Mouse (Mus musculus) bone marrow, adult 2 months (tissue): ENCODE measurements at regions not wholly inside any gene's neighbourhood (a gene's known extent, or its start where the extent isn't known, plus 50 kb on each side); places are given as distances from the start of the nearest gene placed in this dataset.

Experiments
- H3K27ac ChIP-seq: fragments of 200-500 bp; 2 replicates; pipeline ENCODE4 v1.5.1; 2012; ENCODE audit warnings: low read depth, mild to moderate bottlenecking, control low read depth, inconsistent platforms, low read length; ENCODE audit not compliant: control insufficient read depth, poor library complexity, insufficient read depth
- H3K4me1 ChIP-seq: fragments of 200-500 bp; 2 replicates; pipeline ENCODE4 v1.6.1; 2011; ENCODE audit warnings: low read length; ENCODE audit not compliant: control insufficient read depth, insufficient read depth
- H3K4me3 ChIP-seq: fragments of 200-500 bp; replicated peaks from 2 replicates; pipeline ENCODE3; 2011; ENCODE audit warnings: mild to moderate bottlenecking, low read depth, low read length, control low read depth; ENCODE audit not compliant: control insufficient read depth
- CTCF ChIP-seq: fragments of 200-500 bp; IDR thresholded peaks from 2 replicates; pipeline ENCODE4 v1.5.1; 2011; ENCODE audit warnings: low read length, control low read depth; ENCODE audit not compliant: control insufficient read depth, insufficient read depth
- POLR2A ChIP-seq: fragments of 200-500 bp; IDR thresholded peaks from 2 replicates; pipeline ENCODE4 v1.6.1; 2011; ENCODE audit warnings: low read depth, mild to moderate bottlenecking, control low read depth, low read length, borderline replicate concordance; ENCODE audit not compliant: control insufficient read depth
- WGBS: fragments of 180-500 bp; shearing (Covaris S2); methylation state at CpG from one replicate; pipeline ENCODE4 v1.1.7; 2018; 5-methylcytosine and 5-hydroxymethylcytosine counted together

DNA sequence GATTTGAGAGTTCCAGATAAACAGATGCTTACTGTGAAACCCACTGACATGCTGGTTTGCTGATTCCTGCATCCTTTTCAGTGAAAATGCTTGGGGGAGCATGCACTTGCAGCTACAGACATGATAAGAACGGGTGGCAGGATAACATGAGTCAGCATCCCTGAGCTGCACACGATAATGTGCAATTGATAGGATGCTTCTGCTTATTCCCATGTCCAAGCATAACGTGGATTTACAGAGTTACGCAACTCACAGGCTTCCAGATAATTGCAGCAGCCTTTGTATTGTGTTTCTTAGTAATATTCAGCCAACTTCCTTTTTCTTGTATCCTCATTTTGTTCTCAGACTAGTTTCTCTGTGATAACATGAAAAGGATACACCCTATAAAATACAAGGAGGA lies 245.7 kb downstream of the Flrt2 start:
- Histone ChIP-seq H3K4me1 (no peaks in the 10 kb centered on the region), H3K27ac (no peak overlapping the region), H3K4me3 (no peak overlapping the region)
- TF ChIP-seq POLR2A (no peak), CTCF (no peak)
- WGBS, result 39% methylated on average over 4 of the region's 4 CpGs

DNA sequence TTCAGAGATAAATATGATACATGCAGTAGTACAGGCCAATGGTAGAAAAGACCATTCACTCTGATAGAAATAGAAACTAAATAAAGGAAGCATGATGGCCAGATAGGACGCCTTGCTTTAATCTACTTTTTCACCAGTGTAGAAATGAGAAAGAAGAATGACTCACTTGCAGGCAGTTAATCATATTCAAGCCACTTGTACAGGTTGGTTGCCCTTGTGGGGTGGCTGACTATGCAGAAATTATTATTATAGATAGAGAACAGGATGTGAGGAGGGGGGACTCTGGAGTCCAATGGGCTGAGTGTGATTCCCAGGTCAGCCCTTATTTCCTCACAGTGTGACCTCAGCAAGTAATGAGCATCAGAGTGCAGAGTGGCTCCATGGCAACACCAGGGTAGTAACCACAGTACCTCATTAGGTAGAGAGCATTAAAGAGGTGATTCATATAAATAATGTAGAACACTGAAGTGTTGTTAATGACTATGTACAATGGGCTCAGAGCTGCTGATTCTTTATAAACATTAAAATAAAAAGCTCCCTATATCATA lies 248.5 kb downstream of the Flrt2 start:
- H3K27ac ChIP-seq, result no peak overlapping the region
- no peak overlapping the region for H3K4me3 ChIP-seq
- no peaks in the 10 kb centered on the region for H3K4me1 ChIP-seq
- WGBS, result 28% methylated on average over 1 of the region's 1 CpGs
- no peak for TF ChIP-seq POLR2A
- no peak for TF ChIP-seq CTCF

DNA sequence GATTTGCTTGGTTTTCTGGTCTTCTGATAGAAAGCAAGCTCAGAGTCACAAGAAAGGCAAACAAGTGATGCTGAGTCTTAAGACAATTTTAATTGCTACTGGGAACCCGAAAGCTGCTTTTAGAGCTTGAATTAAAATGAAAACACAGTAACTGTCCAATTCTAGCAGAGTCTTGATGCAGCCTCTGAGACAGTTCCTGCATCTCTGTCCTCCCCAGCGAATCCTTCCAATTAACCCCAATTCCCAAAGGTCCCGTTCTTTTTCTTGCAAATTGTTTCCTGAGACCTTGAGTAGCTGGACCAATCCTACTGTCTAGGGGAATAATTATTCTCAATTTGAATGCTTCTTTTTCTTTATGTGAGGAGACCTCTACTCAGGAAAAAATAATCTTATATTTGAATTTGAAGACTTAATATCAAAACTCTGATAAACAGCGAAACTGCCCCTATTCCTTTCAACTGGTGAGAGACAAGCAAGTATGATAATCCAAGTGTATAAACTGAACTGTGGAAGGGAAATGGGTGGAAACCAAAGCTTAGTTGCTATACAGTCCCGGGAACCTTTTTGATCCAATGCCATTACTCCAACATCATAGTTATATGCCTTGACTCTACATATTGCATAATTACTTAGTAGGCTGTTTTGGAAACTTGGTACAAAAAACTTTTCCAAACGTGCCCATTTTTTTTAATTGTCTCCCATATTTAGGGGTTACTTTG lies 267.9 kb downstream of the Flrt2 start:
- Histone ChIP-seq H3K4me3 (no peak overlapping the region), H3K4me1 (no peaks in the 10 kb centered on the region), H3K27ac (no peak overlapping the region)
- TF ChIP-seq POLR2A (no peak), CTCF (no peak)
- 78% methylated on average over 6 of the region's 6 CpGs for WGBS

DNA sequence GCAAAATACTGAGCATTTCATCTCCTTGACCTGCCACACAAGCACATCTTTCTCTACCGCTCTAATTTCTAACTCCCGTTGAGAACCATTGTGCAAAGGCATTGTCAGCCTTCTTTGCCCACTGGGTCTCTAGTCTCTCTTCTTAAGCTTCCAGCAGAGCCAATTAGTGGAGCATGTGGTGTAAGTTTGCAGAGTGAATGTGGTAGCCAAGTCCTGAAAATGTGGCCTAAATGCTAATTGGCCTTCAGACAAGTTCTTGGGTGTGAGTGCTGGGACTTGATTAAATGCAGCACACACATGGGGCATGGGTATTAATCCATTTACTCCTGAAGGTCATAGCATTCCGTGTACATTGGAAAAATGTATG lies 268.5 kb downstream of the Flrt2 start:
- TF ChIP-seq CTCF (no peak), POLR2A (no peak)
- WGBS, result 74% methylated on average over 3 of the region's 3 CpGs

DNA sequence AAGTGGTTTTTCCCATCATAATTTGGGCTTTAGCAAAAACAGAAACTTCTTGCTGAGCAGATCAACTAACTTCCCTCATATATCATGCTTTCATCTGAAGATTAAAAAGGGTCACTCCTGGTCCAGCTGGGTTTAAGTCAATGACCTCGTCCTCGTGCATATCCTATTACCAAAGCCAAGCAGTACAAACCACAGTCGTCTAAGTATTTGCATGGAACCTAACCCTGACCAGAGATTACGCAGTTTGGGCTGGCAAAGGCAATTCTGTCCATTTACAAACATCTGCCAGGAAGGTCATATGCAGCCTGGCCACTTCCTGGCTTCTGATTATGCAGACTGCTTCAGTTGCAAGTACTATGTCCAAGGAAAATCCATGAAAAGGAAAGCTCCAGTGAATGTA lies 270.8 kb downstream of the Flrt2 start:
- H3K27ac ChIP-seq, result no peak overlapping the region
- WGBS, result 54% methylated on average over 4 of the region's 4 CpGs

More for the DNA sequence above, 268.5 kb downstream of the Flrt2 start:
- Histone ChIP-seq H3K27ac (no peak overlapping the region), H3K4me1 (no peaks in the 10 kb centered on the region), H3K4me3 (no peak overlapping the region)

DNA sequence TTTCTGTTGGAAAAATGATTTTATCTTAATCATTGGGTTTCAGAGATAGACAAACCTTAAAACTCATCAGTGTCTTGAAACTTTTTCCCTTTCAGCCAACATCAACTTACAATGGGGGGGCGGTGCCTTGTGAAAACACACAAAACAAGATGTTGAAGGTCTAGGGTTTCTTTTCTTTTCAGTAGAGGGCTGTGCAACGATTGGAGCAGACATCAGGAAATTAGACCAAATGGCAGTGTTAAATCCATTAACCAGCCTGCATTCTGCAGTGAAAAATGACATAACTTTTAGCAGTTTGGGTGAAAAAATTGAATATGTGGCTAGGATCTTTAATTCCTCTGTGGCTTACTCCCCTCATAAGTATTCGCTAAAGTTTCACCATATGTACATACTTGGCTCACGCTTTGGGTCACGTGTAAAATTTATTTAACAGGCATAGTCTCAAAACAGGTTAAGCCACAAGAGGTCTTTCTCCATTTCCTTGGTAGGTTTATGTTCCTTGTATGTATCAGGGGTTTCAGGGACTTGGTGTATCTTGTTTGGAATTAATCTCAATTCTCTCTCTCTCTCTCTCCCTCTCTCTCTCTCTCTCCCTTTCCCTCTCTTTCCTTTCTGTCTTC lies 296.8 kb downstream of the Flrt2 start:
- TF ChIP-seq CTCF, result no peak
- no peak for TF ChIP-seq POLR2A

More for the DNA sequence above, 270.8 kb downstream of the Flrt2 start:
- no peak for TF ChIP-seq POLR2A
- no peaks in the 10 kb centered on the region for H3K4me1 ChIP-seq
- no peak overlapping the region for H3K4me3 ChIP-seq

DNA sequence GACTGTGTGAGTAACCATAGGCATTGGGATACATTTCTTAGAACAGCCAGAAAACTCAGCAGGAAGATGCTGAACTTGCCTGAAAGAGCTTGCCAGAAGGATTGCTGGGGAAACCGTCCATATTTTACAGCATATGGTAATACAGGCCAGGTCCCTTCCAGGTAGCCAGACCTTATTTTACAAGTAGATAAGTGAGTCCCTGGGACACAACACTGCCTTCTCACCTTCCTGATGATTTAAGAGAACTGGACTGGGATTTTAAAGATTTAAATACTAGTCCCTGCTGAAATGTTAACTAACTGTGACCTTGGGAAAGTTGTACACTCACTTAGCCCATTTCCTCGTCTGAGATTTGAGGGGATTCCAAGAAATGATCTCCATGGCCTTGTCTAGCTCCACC lies 302.9 kb downstream of the Flrt2 start:
- H3K4me1 ChIP-seq, result no peaks in the 10 kb centered on the region
- TF ChIP-seq POLR2A, result no peak
- TF ChIP-seq CTCF, result no peak
- H3K4me3 ChIP-seq, result no peak overlapping the region
- H3K27ac ChIP-seq, result no peak overlapping the region
- WGBS, result 70% methylated on average over 2 of the region's 2 CpGs

More for the DNA sequence above, 296.8 kb downstream of the Flrt2 start:
- Histone ChIP-seq H3K4me1 (no peaks in the 10 kb centered on the region), H3K27ac (no peak overlapping the region), H3K4me3 (no peak overlapping the region)
- WGBS, result 80% methylated on average over 5 of the region's 5 CpGs

DNA sequence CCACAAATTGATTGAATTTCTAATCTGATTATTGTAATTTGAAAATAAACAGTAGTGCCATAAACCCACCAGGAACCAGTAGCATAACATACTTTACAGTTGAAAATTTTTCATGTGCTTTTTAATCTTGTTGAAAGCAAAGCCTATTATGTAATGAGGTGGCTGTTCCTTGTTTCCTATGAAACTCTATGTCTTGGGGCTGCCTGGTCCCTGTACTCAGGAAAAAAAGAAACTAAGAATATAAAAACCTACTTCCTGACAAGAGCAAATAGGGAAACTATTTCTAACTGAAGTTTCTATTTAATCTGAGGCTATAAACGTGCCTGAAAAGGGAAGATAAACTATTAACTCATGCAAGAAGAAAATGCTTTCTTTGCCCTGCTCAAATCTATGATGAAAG lies 338.2 kb downstream of the Flrt2 start:
- no peak overlapping the region for H3K27ac ChIP-seq
- H3K4me1 ChIP-seq, result no peaks in the 10 kb centered on the region
- 3% methylated on average over 1 of the region's 1 CpGs for WGBS
- H3K4me3 ChIP-seq, result no peak overlapping the region
- TF ChIP-seq POLR2A (no peak), CTCF (no peak)

DNA sequence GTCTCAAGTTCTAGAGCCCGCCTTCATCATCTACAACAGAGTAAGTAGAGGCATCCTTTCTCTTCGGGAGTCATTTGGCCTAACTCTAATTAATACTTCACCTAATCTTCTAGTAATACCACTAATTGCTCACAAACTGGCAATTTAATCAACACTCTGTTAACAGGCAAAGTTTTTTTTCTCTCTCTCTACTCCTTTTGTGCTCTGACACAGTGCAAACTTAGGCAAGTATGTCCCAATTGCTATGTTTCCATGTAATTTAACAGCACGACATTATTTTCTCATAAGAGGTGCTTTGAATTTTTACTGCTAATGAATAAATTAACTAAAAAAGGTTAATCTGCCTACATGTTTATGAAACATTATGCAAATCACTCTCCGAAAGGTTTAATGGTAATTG lies 383.3 kb downstream of the Flrt2 start:
- 77% methylated on average over 4 of the region's 4 CpGs for WGBS
- Histone ChIP-seq H3K27ac (no peak overlapping the region), H3K4me3 (no peak overlapping the region), H3K4me1 (no peaks in the 10 kb centered on the region)
- TF ChIP-seq POLR2A (no peak), CTCF (no peak)
